ENCODE assay signal across 8 mouse cellular contexts in the genomic region with DNA sequence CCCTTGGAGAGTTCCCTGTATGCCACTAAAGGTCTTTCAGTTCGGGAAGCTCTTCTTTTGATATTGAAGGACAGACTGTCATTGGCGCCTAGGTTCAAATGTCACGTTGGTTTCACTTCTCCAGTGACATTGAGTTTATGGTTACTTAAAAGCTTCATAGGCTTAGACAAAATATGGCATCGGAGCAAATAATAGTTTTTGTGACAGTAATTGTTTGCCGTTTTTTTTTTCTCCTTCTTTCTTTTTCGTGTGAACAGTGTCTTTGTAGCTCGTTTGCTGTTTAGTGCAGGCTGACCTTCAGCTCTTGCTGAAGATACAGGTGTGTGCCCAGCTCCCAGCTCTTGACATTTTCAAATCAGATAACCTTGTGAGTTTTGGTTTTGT. TPM values are rescaled to one million over a fixed set of nuclear protein-coding genes. Genes with fewer than 3 reads are reported as not detected.
DNase-seq lines count a peak whose midpoint lies in the region; ATAC-seq and TF ChIP-seq lines count a peak whose summit lies in the region.

No protein-coding gene starts in this region.

- H3K4me2 ChIP-seq in lung, postnatal 0 days (replicated peaks; ENCODE audit: low read depth, low read length) = peak overlapping the region; percentile 95
- H3K4me2 ChIP-seq in forebrain, embryonic 12.5 days = peak overlapping the region; percentile 99
- peak overlapping the region; percentile 100 for H3K4me2 ChIP-seq in limb, embryonic 13.5 days (replicated peaks)

- ATAC-seq in lung, postnatal 0 days = no peak
- no peak for ATAC-seq in forebrain, embryonic 12.5 days (ENCODE audit: low FRiP score)
- ATAC-seq in limb, embryonic 13.5 days (ENCODE audit: low FRiP score, low read depth) = no peak

- H3K27ac ChIP-seq in lung, postnatal 0 days (ENCODE audit: low read length) = no peak overlapping the region
- no peak overlapping the region for H3K27ac ChIP-seq in forebrain, embryonic 12.5 days
- no peak overlapping the region for H3K27ac ChIP-seq in limb, embryonic 13.5 days
- H3K27ac ChIP-seq in small intestine, adult 2 months (ENCODE audit: insufficient read depth, low read depth, low read length) = peak overlapping the region; percentile 71

- no peaks in the 10 kb centered on the region for H3K36me3 ChIP-seq in lung, postnatal 0 days (ENCODE audit: insufficient read depth, low read length)
- peaks cover 16% of the 10 kb centered on the region for H3K36me3 ChIP-seq in forebrain, embryonic 12.5 days (replicated peaks)
- H3K36me3 ChIP-seq in limb, embryonic 13.5 days = peaks cover 22% of the 10 kb centered on the region; the same call in 1 of the 2 replicates
- peaks cover 1% of the 10 kb centered on the region; the same call in 1 of the 2 replicates for H3K36me3 ChIP-seq in small intestine, adult 2 months (ENCODE audit: control insufficient read depth, insufficient read depth, low read length)

- TF ChIP-seq POLR2A in small intestine, adult 2 months (IDR thresholded peaks at IDR 0.05; ENCODE audit: low read depth, low read length) = no peak

- H3K9me3 ChIP-seq in lung, postnatal 0 days (ENCODE audit: low read length) = no peaks in the 10 kb centered on the region
- 0 out of 2 replicates have a peak, but pooled peaks cover 7% of the 10 kb centered on the region for H3K9me3 ChIP-seq in forebrain, embryonic 12.5 days
- H3K9me3 ChIP-seq in limb, embryonic 13.5 days = 0 out of 2 replicates have a peak, but pooled peaks cover 3% of the 10 kb centered on the region

- no peak for TF ChIP-seq CTCF in lung, postnatal 0 days (IDR thresholded peaks at IDR 0.05)
- no peak for TF ChIP-seq CTCF in small intestine, adult 2 months (IDR thresholded peaks at IDR 0.05; ENCODE audit: extremely low read depth, insufficient read length, insufficient replicate concordance, low read depth, low read length)

- WGBS in lung, postnatal 0 days = 49% methylated on average over 7 of the region's 7 CpGs
- WGBS in forebrain, embryonic 12.5 days = 60% methylated on average over 7 of the region's 7 CpGs
- WGBS in limb, embryonic 13.5 days = 53% methylated on average over 7 of the region's 7 CpGs
- 15% methylated on average over 7 of the region's 7 CpGs for WGBS in small intestine, adult 2 months

- peak overlapping the region; percentile 97 for H3K4me3 ChIP-seq in lung, postnatal 0 days (ENCODE audit: low read depth, low read length)
- peak overlapping the region; percentile 99 for H3K4me3 ChIP-seq in forebrain, embryonic 12.5 days (replicated peaks)
- H3K4me3 ChIP-seq in limb, embryonic 13.5 days = peak overlapping the region; percentile 96
- no peak overlapping the region; the same call in 1 of the 2 replicates for H3K4me3 ChIP-seq in small intestine, adult 2 months (ENCODE audit: low read depth, low read length)

- no peak for DNase-seq in lung, postnatal 0 days (ENCODE audit: low spot score)
- no peak for DNase-seq in lung, adult 18-20 months
- no peak for DNase-seq in urinary bladder, postnatal 4 days (ENCODE audit: low spot score in 2 of 2)
- DNase-seq in right cerebral cortex, adult 18-20 months = no peak
- DNase-seq in testis, postnatal 14 days (ENCODE audit: low spot score) = no peak

- H3K9ac ChIP-seq in lung, postnatal 0 days (replicated peaks; ENCODE audit: low read depth) = peak overlapping the region; percentile 89; the same call in 1 of the 2 replicates
- H3K9ac ChIP-seq in forebrain, embryonic 12.5 days = peak overlapping the region; percentile 94
- peak overlapping the region; percentile 88 for H3K9ac ChIP-seq in limb, embryonic 13.5 days

- peaks cover 16% of the 10 kb centered on the region; the same call in 1 of the 2 replicates for H3K4me1 ChIP-seq in lung, postnatal 0 days (ENCODE audit: insufficient read depth, low read depth, low read length)
- H3K4me1 ChIP-seq in forebrain, embryonic 12.5 days = peaks cover 20% of the 10 kb centered on the region
- peaks cover 20% of the 10 kb centered on the region for H3K4me1 ChIP-seq in limb, embryonic 13.5 days
- peaks cover 33% of the 10 kb centered on the region; the same call in 1 of the 2 replicates for H3K4me1 ChIP-seq in small intestine, adult 2 months (ENCODE audit: control insufficient read depth, insufficient read depth, insufficient read length, low read length)

- no peaks in the 10 kb centered on the region for H3K27me3 ChIP-seq in lung, postnatal 0 days (replicated peaks; ENCODE audit: insufficient read depth, low read length)
- peaks cover 3% of the 10 kb centered on the region for H3K27me3 ChIP-seq in forebrain, embryonic 12.5 days
- no peaks in the 10 kb centered on the region for H3K27me3 ChIP-seq in limb, embryonic 13.5 days
- no peaks in the 10 kb centered on the region for H3K27me3 ChIP-seq in small intestine, adult 2 months (ENCODE audit: control insufficient read depth, insufficient read depth, low read length)

- no peak for TF ChIP-seq EP300 in lung, postnatal 0 days (IDR thresholded peaks at IDR 0.05)

RNA-seq across cellular contexts. Expression of a gene that starts 1.6 kb away (rescaled TPM):
- polyA plus RNA-seq in lung, postnatal 0 days (2015; fragmentation: Nextera tagmentation; extraction: Ambion mirVana) = 12.2 and 12.7 TPM in 2 replicates
- polyA plus RNA-seq in forebrain, embryonic 12.5 days (2016; fragmentation: Nextera tagmentation; extraction: Ambion mirVana) = 9.6 and 10.7 TPM in 2 replicates
- polyA plus RNA-seq in limb, embryonic 13.5 days (2015; fragmentation: Nextera tagmentation; extraction: Ambion mirVana) = 8.5 and 8.8 TPM in 2 replicates
- 12.5 and 20.1 TPM in 2 replicates for polyA plus RNA-seq in small intestine, adult 2 months (2012; rRNA removed)

RNA-seq across cellular contexts. Expression of a gene that starts 21.5 kb away (rescaled TPM):
- polyA plus RNA-seq in lung, postnatal 0 days (2015; fragmentation: Nextera tagmentation; extraction: Ambion mirVana) = 4.5 and 5.1 TPM in 2 replicates
- polyA plus RNA-seq in forebrain, embryonic 12.5 days (2016; fragmentation: Nextera tagmentation; extraction: Ambion mirVana) = 4.4 and 5.5 TPM in 2 replicates
- polyA plus RNA-seq in limb, embryonic 13.5 days (2015; fragmentation: Nextera tagmentation; extraction: Ambion mirVana) = 5.7 and 5.8 TPM in 2 replicates
- polyA plus RNA-seq in small intestine, adult 2 months (2012; rRNA removed) = 5.8 and 12.5 TPM in 2 replicates
